Mouse (Mus musculus): ENCODE measurements around the gene Csf2ra. TPM values are rescaled to one million over a fixed set of nuclear protein-coding genes. Genes with fewer than 3 reads are reported as not detected.
"Not testable (repeated sequence)": the region's sequence is repeated elsewhere in the genome, so short reads cannot be mapped to it uniquely, and the experiment has no call there.

Csf2ra gene
- polyA plus RNA-seq (2017; shearing (Covaris generic)) = 1 to 10 TPM; 1.1 to 1.4 (median 1.2) TPM

- no peak for ATAC-seq
Measured at GRCm38 (mm10) chr19:61227941-61228701, at the start of gene Csf2ra. Gene Csf2ra (minus strand): TSS chr19:61228429.

GRCm38 (mm10) chr19:61275446-61275845, 47.2 kb upstream of the Csf2ra start:
- no peak for ATAC-seq

GRCm38 (mm10) chr19:61269141-61269540, 40.9 kb upstream of the Csf2ra start:
- ATAC-seq = not testable (repeated sequence)

- no peak for ATAC-seq
Measured at GRCm38 (mm10) chr19:61267141-61267540, 38.9 kb upstream of the Csf2ra start.

- ATAC-seq = no peak
Measured at GRCm38 (mm10) chr19:61266651-61267050, 38.4 kb upstream of the Csf2ra start.

DNA sequence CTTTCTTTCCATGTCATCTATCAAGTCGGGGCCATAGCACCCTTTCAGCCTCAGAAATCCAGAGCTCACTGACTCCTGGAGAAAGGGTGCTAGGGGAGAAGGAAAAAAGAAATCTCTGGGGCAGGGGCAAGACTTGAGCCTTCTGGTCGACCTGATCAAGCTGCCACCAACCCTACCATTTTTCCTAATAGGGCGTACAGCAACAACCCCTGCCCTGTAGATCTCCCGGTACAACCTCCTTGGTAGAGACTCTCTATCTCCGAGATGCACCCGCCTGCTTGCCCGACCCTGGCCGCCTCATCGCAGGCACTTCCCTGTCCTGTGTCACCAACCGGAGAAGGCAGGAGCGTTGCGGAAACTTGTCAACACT, 38.0 kb upstream of the Csf2ra start:
- ATAC-seq = no peak

DNA sequence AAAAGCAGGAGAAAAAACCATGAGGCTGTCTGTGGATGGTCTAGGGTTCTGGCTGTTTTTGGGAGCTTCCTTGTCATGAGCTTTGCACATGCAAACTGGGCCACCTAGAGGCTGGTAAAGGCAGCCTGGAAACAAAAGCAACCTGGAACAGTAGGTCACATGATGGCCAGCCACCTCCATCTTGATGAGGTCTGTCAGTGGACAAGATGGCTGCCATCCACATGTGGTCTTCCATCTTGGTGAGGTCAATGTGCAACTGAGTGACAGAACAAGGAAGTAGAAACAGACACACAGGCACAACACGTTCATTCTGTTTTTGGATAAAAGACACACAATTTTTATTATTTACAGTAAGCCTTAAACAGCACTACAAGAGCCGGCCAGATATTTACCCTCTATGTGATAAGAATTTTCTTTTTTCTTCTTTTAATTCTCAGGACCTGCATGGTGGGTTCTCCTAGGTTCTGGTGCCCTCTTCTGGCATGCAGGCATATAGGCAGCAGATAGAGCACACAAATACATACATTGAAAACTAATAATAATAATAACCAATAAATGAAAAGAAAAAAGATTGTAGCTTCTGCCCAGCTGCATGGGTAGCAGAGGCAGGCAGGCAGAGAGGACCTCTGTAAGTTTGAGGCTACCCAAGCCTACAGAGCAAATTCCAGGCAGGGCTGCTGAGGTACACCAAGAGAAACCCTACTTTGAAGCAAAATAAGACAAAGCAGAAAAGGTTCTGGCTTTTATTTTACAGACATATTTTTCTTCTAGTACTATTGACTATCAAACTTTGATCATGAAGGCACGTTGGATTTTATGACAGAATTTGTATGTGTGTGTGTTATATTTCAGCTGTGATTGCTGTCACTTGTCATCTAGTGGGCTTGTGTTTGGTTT, 37.4 kb upstream of the Csf2ra start:
- ATAC-seq = peak; percentile 44

DNA sequence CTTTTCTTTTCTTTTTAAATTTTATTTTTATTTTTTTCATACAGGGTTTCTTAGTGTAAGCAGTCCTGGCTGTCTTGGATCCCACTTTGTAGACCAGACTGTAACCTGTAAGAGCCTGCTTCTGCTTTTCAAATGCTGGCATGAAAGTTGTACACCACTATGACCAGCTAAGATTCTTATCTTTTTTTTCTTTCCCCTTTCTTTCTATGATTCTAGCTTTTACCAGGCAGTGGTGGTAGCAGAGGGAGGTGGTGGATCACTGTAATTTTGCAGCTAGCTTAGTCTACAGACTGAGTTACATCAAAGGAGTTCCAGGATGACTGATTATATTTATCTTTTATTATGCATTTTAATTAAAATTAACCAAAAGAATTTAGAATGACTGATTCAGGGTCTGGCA, 36.7 kb upstream of the Csf2ra start:
- ATAC-seq = no peak

GRCm38 (mm10) chr19:61264227-61264626, 36.0 kb upstream of the Csf2ra start:
- ATAC-seq = no peak

GRCm38 (mm10) chr19:61261241-61261640, 33.0 kb upstream of the Csf2ra start:
- ATAC-seq = no peak

- ATAC-seq = no peak
Measured at GRCm38 (mm10) chr19:61257733-61258132, 29.5 kb upstream of the Csf2ra start.

GRCm38 (mm10) chr19:61256166-61256887, 28.1 kb upstream of the Csf2ra start:
- ATAC-seq = no peak

DNA sequence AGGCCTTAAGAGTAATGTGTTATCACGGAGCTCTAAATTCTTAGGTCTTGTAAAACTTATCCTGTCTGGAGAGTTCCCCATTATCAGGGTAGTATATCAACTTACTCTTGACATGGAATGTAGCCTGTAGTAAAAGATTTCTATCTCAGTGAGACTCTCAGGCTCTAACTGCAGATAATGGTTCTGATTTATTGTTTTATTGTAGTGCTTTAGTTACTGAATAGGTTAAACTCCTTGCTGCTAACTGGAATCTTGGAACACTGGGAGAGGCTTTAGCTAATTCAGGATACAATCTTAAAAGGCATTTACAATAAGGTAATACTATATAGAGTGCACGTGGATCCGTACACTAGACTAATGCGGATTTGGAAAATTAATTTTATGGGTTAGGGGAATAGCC, 19.1 kb upstream of the Csf2ra start:
- ATAC-seq = not testable (repeated sequence)

DNA sequence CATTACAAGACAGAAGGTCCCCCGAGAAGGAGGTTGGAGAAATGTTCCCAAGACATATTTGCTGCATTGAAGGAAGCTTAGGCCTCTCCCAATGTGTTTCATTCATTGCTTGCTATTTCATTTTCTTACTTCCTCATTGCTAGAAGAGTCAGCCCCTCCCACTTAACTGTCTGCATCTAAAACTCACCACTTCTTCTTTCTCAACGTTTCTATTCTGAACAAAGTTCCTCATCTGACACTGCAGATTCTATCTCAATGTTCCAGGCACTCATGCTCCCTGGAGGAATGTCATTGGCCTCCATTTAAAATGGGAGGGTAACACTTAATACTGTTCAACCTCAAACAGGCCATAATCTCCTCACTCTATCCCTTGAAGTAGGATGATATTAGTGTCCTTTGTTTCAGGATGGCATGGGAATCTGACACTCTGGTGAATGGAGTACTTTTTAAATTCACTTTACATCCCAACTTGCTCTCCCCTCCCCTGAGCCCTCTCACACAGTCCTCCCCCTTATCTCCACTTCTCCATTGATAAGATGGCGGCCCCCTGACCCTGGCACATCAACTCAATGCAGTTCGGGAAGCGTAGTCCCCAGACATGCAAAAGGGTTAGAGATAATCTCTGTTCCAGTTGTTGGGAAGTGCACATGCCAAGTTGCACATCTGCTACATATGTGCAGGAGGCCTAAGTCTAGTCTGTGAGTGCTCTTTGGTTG, 16.6 kb upstream of the Csf2ra start:
- ATAC-seq = no peak

- ATAC-seq = no peak
Measured at GRCm38 (mm10) chr19:61237967-61238366, 9.7 kb upstream of the Csf2ra start.

- no peak for ATAC-seq
Measured at GRCm38 (mm10) chr19:61234532-61234931, 6.3 kb upstream of the Csf2ra start.

DNA sequence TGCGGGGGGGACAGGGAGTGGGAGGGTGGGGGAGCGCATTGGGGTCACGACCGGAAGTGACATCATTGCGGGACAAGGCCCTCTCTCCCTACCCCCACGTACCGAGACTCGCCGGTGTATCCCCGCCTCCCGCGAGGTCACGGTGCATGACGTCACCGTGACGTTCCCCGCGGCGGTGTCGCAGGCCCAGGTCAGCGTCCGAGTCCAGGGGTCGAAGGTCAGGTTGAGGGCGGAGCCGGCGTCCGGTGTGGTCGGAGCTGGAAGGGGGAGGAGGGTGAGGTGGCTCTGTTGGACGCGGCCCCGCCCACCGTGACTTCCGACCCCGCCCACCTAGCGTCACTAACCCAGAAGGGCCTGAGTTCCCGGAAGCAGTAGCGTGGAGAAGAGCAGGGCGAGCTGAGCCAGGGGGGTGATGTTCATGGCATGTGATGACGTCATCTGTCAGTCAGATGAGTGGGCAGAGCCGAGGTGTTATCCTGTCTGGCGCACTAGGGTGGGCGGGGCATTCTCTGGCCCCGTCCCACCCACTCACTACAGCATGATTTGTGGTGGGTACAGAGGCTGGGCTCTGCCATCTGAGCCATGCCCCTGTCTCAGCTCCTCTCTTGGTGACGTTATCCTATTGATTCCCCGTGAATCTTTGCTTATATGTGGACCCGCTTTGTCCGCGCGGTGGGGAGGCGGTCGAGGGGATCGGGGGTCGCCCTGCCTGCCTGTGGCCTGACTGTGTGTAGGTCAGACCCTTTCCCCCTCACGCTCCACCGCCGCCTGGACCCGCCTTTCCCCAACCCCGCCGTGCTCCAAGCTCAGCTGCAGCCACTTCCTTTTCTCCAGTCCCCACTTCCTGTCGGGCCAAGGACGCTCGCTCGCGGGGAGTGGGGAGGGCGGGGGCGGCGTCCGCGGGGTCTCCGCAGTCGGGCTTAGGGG, 1.0 kb downstream of the Csf2ra start:
- ATAC-seq = peak; percentile 85

DNA sequence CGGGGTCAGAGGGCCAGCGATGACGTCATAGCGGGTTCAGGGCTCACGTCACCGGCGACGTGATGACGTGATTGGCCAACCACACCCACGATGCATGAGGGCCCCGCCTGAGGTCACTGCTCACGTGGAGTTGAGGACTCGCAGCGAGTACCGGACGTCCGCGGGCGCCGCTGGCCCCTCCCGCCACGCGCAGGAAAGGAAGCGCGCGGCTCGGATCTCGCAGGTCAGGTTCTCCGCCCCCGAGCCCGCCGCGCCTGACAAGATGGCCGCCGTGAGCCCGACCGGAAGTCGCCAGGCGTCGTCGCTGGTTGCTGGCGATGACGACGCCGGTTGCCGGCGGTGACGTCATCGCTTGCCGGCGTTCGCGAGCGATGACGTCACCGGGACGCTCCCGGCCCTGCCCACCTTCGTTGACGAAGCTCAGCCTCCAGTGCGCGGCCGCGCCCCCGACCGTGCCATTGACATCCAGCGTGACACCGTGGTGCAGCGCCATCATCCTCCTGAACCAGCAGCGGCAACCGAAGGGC, 1.8 kb downstream of the Csf2ra start:
- ATAC-seq = peak; percentile 43

DNA sequence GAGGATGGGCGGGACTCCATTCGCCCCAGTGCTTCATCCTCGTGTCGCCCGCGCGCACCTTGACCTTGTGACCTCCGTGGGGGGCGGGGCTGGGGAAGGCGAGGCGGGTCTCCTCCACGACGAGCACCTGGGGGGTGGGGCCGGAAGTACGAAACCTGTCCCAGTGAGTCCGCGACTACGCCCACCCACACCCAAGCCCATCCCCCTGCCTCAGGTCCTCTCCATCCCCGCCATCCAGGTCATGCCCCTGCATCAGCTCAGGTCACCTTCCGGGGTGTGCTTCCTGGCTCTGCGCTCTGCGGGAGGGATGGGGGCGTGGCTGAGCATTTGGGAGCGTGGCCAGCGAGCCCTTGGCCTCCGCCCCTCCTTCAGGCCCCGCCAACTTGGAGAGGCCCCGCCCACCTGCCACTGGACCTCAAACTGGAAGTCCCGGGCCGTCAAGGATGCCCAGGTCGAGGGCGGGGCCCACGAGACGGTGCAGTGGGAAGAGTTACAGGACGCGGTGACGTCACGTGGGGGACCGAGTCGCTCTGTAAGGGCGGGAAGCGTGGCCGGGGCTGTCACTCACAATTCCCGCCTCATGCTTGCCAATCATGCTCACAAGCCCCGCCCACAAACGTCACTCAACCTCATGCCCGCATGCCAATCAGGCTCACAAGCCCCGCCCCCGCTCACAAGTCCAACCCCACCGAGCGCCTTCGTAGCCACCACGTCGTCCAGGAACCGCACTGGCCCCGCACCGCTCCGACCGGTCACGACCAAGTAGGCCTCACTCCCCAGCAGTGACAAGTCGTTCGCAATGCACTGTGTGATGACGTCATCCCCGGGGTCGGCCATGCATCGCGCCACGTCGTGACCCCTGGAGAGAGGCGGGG, 2.5 kb downstream of the Csf2ra start:
- ATAC-seq = no peak
